Mouse (Mus musculus) Patski (cell line): ENCODE results near the gene Trp53rka. TPM values are rescaled to one million over a fixed set of nuclear protein-coding genes. Genes with fewer than 3 reads are reported as not detected.

Experiments
- ATAC-seq: fragments of 100-300 bp; one replicate; pipeline ENCODE4 v1.8.0; 2021
- CTCF ChIA-PET: fragments of 350-600 bp; sonication (Branson Sonifier 250); formaldehyde crosslinking; loops from one replicate; lab custom pipeline; 2022; ENCODE audit warnings: inconsistent platforms; lab: Charles Lee
- POLR2A ChIA-PET: fragments of 350-600 bp; sonication (Branson Sonifier 250); formaldehyde crosslinking; loops from one replicate; lab custom pipeline; 2022; ENCODE audit warnings: antibody characterized with exemption, inconsistent platforms; lab: Charles Lee
- DNase-seq: peaks from one replicate; pipeline ENCODE4 v3.0.0-alpha.2; 2011; ENCODE audit warnings: low read depth, low spot score
- H3K27me3 ChIP-seq: fragments of 371-371 bp; one replicate; pipeline ENCODE4 v1.5.1; 2021
- CTCF ChIP-seq: fragments of 100-300 bp; IDR thresholded peaks from one replicate; pipeline ENCODE4 v1.5.1; 2021
- in situ Hi-C: fragments of 300-500 bp; cut with MboI; formaldehyde crosslinking; loops from 3 replicates; pipeline ENCODE4 v1.11.1; 2018; ENCODE audit warnings: low pct_unique_long_range_greater_than_20kb, mixed read lengths
- polyA plus RNA-seq: library from polyadenylated mRNA; unstranded; gene quantifications from one replicate; pipeline ENCODE4 v1.2.3, GENCODE M21; 2021

The Trp53rka gene
- polyA plus RNA-seq, 1 experiment from 2014 or later: 17.1 TPM

GRCm38 (mm10) chr2:165510466-165510865, 17.3 kb upstream of the Trp53rka start:
- DNase-seq (no peak), ATAC-seq (peak; percentile 26)
- no peak for TF ChIP-seq CTCF
- ChIA-PET POLR2A (no interaction called here), CTCF (interaction anchor here (1.8 kb wide), 1 partner anchor 12 kb away, joined by 4 read pairs; no protein-coding TSS in a partner anchor)
- H3K27me3 ChIP-seq: no peaks in the 10 kb centered on the region
- in situ Hi-C loops: no loop called here

GRCm38 (mm10) chr2:165509686-165510085, 16.6 kb upstream of the Trp53rka start:
- DNase-seq (no peak), ATAC-seq (no peak)
- in situ Hi-C loops: no loop called here
- no peaks in the 10 kb centered on the region for H3K27me3 ChIP-seq
- no peak for TF ChIP-seq CTCF
- POLR2A ChIA-PET: no interaction called here
- CTCF ChIA-PET: no interaction called here

GRCm38 (mm10) chr2:165503259-165504203, 10.4 kb upstream of the Trp53rka start, which contains the start of gene Slc2a10:
Gene Slc2a10 (plus strand): TSS chr2:165503787.
- in situ Hi-C loops: no loop called here
- no peak for TF ChIP-seq CTCF
- ChIA-PET CTCF (no interaction called here), POLR2A (no interaction called here)
- no peaks in the 10 kb centered on the region for H3K27me3 ChIP-seq
- ATAC-seq (no peak), DNase-seq (no peak)

- CTCF ChIA-PET: no interaction called here
- ATAC-seq: no peak
Observed at GRCm38 (mm10) chr2:165498816-165499215, 5.7 kb upstream of the Trp53rka start.

GRCm38 (mm10) chr2:165497706-165498275, 4.7 kb upstream of the Trp53rka start:
- CTCF ChIA-PET: interaction anchor here (1.3 to 1.6 kb wide), 2 partner anchors 24 to 254 kb away, joined by 3 to 4 read pairs; no protein-coding TSS in a partner anchor
- no peak for TF ChIP-seq CTCF
- no peaks in the 10 kb centered on the region for H3K27me3 ChIP-seq
- in situ Hi-C loops: no loop called here
- POLR2A ChIA-PET: no interaction called here
- no peak for DNase-seq
- no peak for ATAC-seq

More at GRCm38 (mm10) chr2:165498816-165499215, 5.7 kb upstream of the Trp53rka start:
- DNase-seq: no peak
- POLR2A ChIA-PET: no interaction called here
- in situ Hi-C loops: no loop called here
- no peaks in the 10 kb centered on the region for H3K27me3 ChIP-seq
- TF ChIP-seq CTCF: no peak

GRCm38 (mm10) chr2:165496251-165496650, 3.1 kb upstream of the Trp53rka start:
- ATAC-seq: no peak
- POLR2A ChIA-PET: no interaction called here
- no peaks in the 10 kb centered on the region for H3K27me3 ChIP-seq
- DNase-seq: no peak
- in situ Hi-C loops: no loop called here
- peak; percentile 69 for TF ChIP-seq CTCF
- CTCF ChIA-PET: interaction anchor here (0.8 to 1.7 kb wide), 7 partner anchors 9 to 243 kb away, joined by 3 to 8 read pairs (median 3); no protein-coding TSS in a partner anchor

GRCm38 (mm10) chr2:165494495-165494894, 1.4 kb upstream of the Trp53rka start:
- in situ Hi-C loops: no loop called here
- POLR2A ChIA-PET: no interaction called here
- DNase-seq (no peak), ATAC-seq (no peak)
- TF ChIP-seq CTCF: no peak
- CTCF ChIA-PET: no interaction called here
- no peaks in the 10 kb centered on the region for H3K27me3 ChIP-seq

- CTCF ChIA-PET: no interaction called here
- POLR2A ChIA-PET: no interaction called here
- no peaks in the 10 kb centered on the region for H3K27me3 ChIP-seq
- DNase-seq (no peak), ATAC-seq (no peak)
- TF ChIP-seq CTCF: no peak
- in situ Hi-C loops: no loop called here
Observed at GRCm38 (mm10) chr2:165493587-165494210, 575 bp upstream of the Trp53rka start.

- TF ChIP-seq CTCF: peak; percentile 91
- in situ Hi-C loops: loop anchor here (5.0 kb wide), 1 partner anchor 95 kb away; no protein-coding TSS in a partner anchor
- ChIA-PET CTCF (interaction anchor here (0.8 to 4.0 kb wide), 14 partner anchors 10 to 122 kb away, joined by 3 to 26 read pairs (median 4); partner anchors contain the start of gene Zfp334), POLR2A (interaction anchor here (1.0 to 1.6 kb wide), 2 partner anchors 20 to 95 kb away, joined by 3 to 7 read pairs; no protein-coding TSS in a partner anchor)
- DNase-seq (no peak), ATAC-seq (no peak)
- H3K27me3 ChIP-seq: no peaks in the 10 kb centered on the region
Observed at GRCm38 (mm10) chr2:165486881-165487535, 6.1 kb downstream of the Trp53rka start.

- DNase-seq: no peak
- ChIA-PET CTCF (interaction anchor here (1.3 to 4.0 kb wide), 7 partner anchors 11 to 121 kb away, joined by 4 to 26 read pairs (median 6); no protein-coding TSS in a partner anchor), POLR2A (no interaction called here)
- no peak for ATAC-seq
- no peaks in the 10 kb centered on the region for H3K27me3 ChIP-seq
- no peak for TF ChIP-seq CTCF
- in situ Hi-C loops: loop anchor here (5.0 kb wide), 1 partner anchor 94 kb away; no protein-coding TSS in a partner anchor
Observed at GRCm38 (mm10) chr2:165486401-165486800, 6.7 kb downstream of the Trp53rka start.
